Mouse (Mus musculus): ENCODE measurements around the gene Pik3r2. TPM values are rescaled to one million over a fixed set of nuclear protein-coding genes. Genes with fewer than 3 reads are reported as not detected.

Gene Pik3r2
- polyA plus RNA-seq, 1 experiment = 71.7 TPM

GRCm38 (mm10) chr8:70765838-70766570, 10.5 kb downstream of the Pik3r2 start:
- peak overlapping the region; percentile 46 for H3K4me3 ChIP-seq (ENCODE audit: insufficient read depth, poor library complexity, severe bottlenecking)
- peaks cover 10% of the 10 kb centered on the region for H3K79me2 ChIP-seq (ENCODE audit: control insufficient read depth, insufficient read depth)
- TF ChIP-seq USF1 (IDR thresholded peaks at IDR 0.05; ENCODE audit: low read depth) (no peak), MAX (IDR thresholded peaks at IDR 0.05) (no peak), CEBPB (IDR thresholded peaks at IDR 0.05; ENCODE audit: low read depth) (no peak), MYOD1 (IDR thresholded peaks at IDR 0.05; ENCODE audit: control insufficient read depth, insufficient read length, low read depth) (no peak), FOSL1 (IDR thresholded peaks at IDR 0.05; ENCODE audit: insufficient read depth, low read length, poor library complexity, severe bottlenecking) (no peak), CTCF (IDR thresholded peaks at IDR 0.05; ENCODE audit: control insufficient read depth, insufficient read depth, insufficient read length) (no peak), MYOG (IDR thresholded peaks at IDR 0.05; ENCODE audit: control insufficient read depth, extremely low read depth, insufficient read length) (no peak)
- H3K79me3 ChIP-seq (ENCODE audit: low read depth) = peaks cover 2% of the 10 kb centered on the region
- H3K27me3 ChIP-seq (ENCODE audit: control insufficient read depth, insufficient read depth, insufficient read length) = no peaks in the 10 kb centered on the region
- H3K36me3 ChIP-seq (ENCODE audit: control insufficient read depth, insufficient read depth) = peaks cover 31% of the 10 kb centered on the region
- peak overlapping the region; percentile 76 for H3ac ChIP-seq (ENCODE audit: control insufficient read depth, insufficient read length, low read depth)

DNA sequence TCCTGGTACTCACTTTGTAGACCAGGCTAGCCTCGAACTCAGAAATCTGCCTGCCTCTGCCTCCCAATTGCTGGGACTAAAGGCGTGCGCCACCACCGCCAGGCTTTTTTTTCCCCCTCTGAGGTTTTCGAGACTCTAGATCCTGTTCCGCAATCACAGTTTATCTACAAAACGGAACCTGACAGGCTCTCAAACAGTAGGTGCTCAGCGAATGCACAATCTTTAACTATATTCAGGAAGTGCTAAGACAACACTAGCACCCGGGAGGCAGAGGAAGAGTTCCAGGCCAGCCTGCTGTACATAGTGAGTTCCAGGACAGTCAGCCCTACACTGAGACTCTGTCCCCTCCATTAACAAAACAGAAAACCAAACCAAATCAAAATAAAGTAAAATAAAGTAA, 11.2 kb downstream of the Pik3r2 start:
- Histone ChIP-seq H3K79me2 (ENCODE audit: control insufficient read depth, insufficient read depth) (peaks cover 13% of the 10 kb centered on the region), H3K79me3 (ENCODE audit: low read depth) (peaks cover 4% of the 10 kb centered on the region), H3K36me3 (ENCODE audit: control insufficient read depth, insufficient read depth) (peaks cover 27% of the 10 kb centered on the region), H3ac (ENCODE audit: control insufficient read depth, insufficient read length, low read depth) (peak overlapping the region; percentile 12), H3K27me3 (ENCODE audit: control insufficient read depth, insufficient read depth, insufficient read length) (no peaks in the 10 kb centered on the region), H3K4me3 (ENCODE audit: insufficient read depth, poor library complexity, severe bottlenecking) (peak overlapping the region; percentile 46)
- TF ChIP-seq USF1 (IDR thresholded peaks at IDR 0.05; ENCODE audit: low read depth) (no peak), FOSL1 (IDR thresholded peaks at IDR 0.05; ENCODE audit: insufficient read depth, low read length, poor library complexity, severe bottlenecking) (no peak), CTCF (IDR thresholded peaks at IDR 0.05; ENCODE audit: control insufficient read depth, insufficient read depth, insufficient read length) (no peak)

DNA sequence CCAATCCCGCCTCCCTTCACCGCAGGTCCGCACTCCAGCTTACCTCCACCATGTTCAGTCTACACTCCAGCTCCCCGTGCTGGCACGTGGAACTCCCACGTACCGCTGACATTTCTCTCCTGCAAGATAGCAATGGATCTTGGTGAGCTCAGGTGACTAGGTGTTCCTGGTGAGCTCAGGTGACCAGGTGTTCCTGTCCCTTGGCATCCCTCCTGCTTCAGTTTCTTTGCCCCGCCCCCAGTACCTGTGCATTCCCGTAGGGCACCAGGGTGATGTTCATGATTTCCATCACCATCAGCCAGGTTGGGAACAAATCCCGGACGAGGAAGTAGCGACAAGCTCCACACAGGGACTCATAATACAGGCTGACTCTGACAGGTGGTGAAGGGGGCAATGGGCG, 11.8 kb downstream of the Pik3r2 start:
- TF ChIP-seq CEBPB (IDR thresholded peaks at IDR 0.05; ENCODE audit: low read depth) (no peak), MYOG (IDR thresholded peaks at IDR 0.05; ENCODE audit: control insufficient read depth, extremely low read depth, insufficient read length) (no peak)
- no peak overlapping the region for H3K4me3 ChIP-seq (ENCODE audit: insufficient read depth, poor library complexity, severe bottlenecking)
- peaks cover 20% of the 10 kb centered on the region for H3K79me2 ChIP-seq (ENCODE audit: control insufficient read depth, insufficient read depth)

DNA sequence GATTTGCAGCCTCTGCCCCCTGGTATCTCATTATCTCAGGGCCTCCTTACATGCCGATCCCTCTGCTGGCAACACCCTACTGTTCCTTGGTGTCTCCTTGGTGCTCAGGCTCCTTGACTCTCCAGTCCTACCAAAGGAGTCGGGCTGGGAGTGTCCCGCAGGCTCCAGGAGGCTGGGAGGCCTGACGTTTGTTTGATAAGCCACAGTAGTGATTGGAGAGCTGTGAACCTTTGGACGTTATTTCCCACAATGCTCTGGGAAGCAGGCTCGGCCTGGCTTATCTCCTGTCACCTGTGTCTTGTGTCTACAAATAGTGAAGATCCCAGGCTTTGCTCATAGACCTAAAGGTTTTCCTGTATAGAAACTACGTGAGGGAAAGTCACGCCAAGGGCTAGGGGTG, 12.5 kb downstream of the Pik3r2 start:
- no peak for TF ChIP-seq CEBPB (IDR thresholded peaks at IDR 0.05; ENCODE audit: low read depth)
- TF ChIP-seq MYOD1 (IDR thresholded peaks at IDR 0.05; ENCODE audit: control insufficient read depth, insufficient read length, low read depth) = no peak
- TF ChIP-seq MYOG (IDR thresholded peaks at IDR 0.05; ENCODE audit: control insufficient read depth, extremely low read depth, insufficient read length) = no peak
- TF ChIP-seq CTCF (IDR thresholded peaks at IDR 0.05; ENCODE audit: control insufficient read depth, insufficient read depth, insufficient read length) = no peak
- no peak for TF ChIP-seq USF1 (IDR thresholded peaks at IDR 0.05; ENCODE audit: low read depth)
- no peak for TF ChIP-seq FOSL1 (IDR thresholded peaks at IDR 0.05; ENCODE audit: insufficient read depth, low read length, poor library complexity, severe bottlenecking)
- no peak for TF ChIP-seq MAX (IDR thresholded peaks at IDR 0.05)

More for the DNA sequence above, 11.8 kb downstream of the Pik3r2 start:
- no peaks in the 10 kb centered on the region for H3K27me3 ChIP-seq (ENCODE audit: control insufficient read depth, insufficient read depth, insufficient read length)
- H3K79me3 ChIP-seq (ENCODE audit: low read depth) = peaks cover 5% of the 10 kb centered on the region
- no peak overlapping the region for H3ac ChIP-seq (ENCODE audit: control insufficient read depth, insufficient read length, low read depth)
- peaks cover 27% of the 10 kb centered on the region for H3K36me3 ChIP-seq (ENCODE audit: control insufficient read depth, insufficient read depth)

DNA sequence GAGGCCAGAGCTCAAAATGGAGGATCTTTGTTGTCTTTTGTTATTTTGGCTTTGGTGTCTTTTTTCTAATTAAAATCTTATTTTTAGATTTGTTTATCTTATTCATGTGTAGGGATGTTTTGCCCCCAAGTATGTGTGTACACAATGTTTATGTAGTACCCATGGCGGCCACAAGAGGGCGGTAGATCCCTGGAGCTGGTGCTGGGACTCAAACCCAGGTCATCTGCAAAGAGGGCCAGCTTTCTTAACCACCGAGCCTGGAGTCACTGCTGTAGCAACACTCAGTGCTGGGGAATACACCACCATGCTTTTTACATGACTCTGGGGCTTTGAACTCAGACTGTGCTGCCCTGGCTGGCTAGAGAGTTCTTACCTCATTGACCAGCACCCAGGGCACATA, 13.2 kb downstream of the Pik3r2 start:
- Histone ChIP-seq H3K27me3 (ENCODE audit: control insufficient read depth, insufficient read depth, insufficient read length) (no peaks in the 10 kb centered on the region), H3K79me3 (ENCODE audit: low read depth) (peaks cover 5% of the 10 kb centered on the region), H3K79me2 (ENCODE audit: control insufficient read depth, insufficient read depth) (peaks cover 25% of the 10 kb centered on the region), H3K4me3 (ENCODE audit: insufficient read depth, poor library complexity, severe bottlenecking) (no peak overlapping the region), H3ac (ENCODE audit: control insufficient read depth, insufficient read length, low read depth) (no peak overlapping the region), H3K36me3 (ENCODE audit: control insufficient read depth, insufficient read depth) (peaks cover 18% of the 10 kb centered on the region)
- TF ChIP-seq MAX (IDR thresholded peaks at IDR 0.05) (peak; percentile 26), CEBPB (IDR thresholded peaks at IDR 0.05; ENCODE audit: low read depth) (no peak), CTCF (IDR thresholded peaks at IDR 0.05; ENCODE audit: control insufficient read depth, insufficient read depth, insufficient read length) (peak; percentile 41), FOSL1 (IDR thresholded peaks at IDR 0.05; ENCODE audit: insufficient read depth, low read length, poor library complexity, severe bottlenecking) (no peak), USF1 (IDR thresholded peaks at IDR 0.05; ENCODE audit: low read depth) (no peak), MYOG (IDR thresholded peaks at IDR 0.05; ENCODE audit: control insufficient read depth, extremely low read depth, insufficient read length) (no peak), MYOD1 (IDR thresholded peaks at IDR 0.05; ENCODE audit: control insufficient read depth, insufficient read length, low read depth) (no peak)

More for the DNA sequence above, 12.5 kb downstream of the Pik3r2 start:
- Histone ChIP-seq H3K79me2 (ENCODE audit: control insufficient read depth, insufficient read depth) (peaks cover 25% of the 10 kb centered on the region), H3K27me3 (ENCODE audit: control insufficient read depth, insufficient read depth, insufficient read length) (no peaks in the 10 kb centered on the region), H3K79me3 (ENCODE audit: low read depth) (peaks cover 5% of the 10 kb centered on the region), H3K36me3 (ENCODE audit: control insufficient read depth, insufficient read depth) (peaks cover 24% of the 10 kb centered on the region), H3K4me3 (ENCODE audit: insufficient read depth, poor library complexity, severe bottlenecking) (no peak overlapping the region), H3ac (ENCODE audit: control insufficient read depth, insufficient read length, low read depth) (no peak overlapping the region)

DNA sequence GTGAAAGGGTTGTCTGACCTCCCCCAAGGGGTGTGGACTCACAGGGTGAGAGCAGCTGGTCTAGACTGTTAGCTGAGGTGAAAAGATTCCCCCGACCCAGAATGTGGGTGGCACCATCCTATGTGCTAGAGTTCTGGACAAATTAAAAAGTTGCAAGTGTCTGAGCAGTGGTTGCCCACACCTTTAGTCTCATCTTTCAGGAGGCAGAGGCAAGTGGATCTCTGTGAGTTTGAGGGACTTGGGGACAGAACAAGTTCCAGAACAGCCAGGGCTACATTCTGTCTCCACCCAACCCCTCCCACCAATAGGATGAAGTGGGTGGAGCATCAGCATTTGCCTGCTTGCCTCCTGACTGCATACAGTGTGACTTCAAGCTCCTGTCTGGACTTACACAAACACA, 14.4 kb downstream of the Pik3r2 start:
- Histone ChIP-seq H3K27me3 (ENCODE audit: control insufficient read depth, insufficient read depth, insufficient read length) (no peaks in the 10 kb centered on the region), H3K79me3 (ENCODE audit: low read depth) (peaks cover 5% of the 10 kb centered on the region), H3K4me3 (ENCODE audit: insufficient read depth, poor library complexity, severe bottlenecking) (no peak overlapping the region), H3K79me2 (ENCODE audit: control insufficient read depth, insufficient read depth) (peaks cover 25% of the 10 kb centered on the region), H3ac (ENCODE audit: control insufficient read depth, insufficient read length, low read depth) (no peak overlapping the region), H3K36me3 (ENCODE audit: control insufficient read depth, insufficient read depth) (peaks cover 19% of the 10 kb centered on the region)
- TF ChIP-seq FOSL1 (IDR thresholded peaks at IDR 0.05; ENCODE audit: insufficient read depth, low read length, poor library complexity, severe bottlenecking) (no peak), USF1 (IDR thresholded peaks at IDR 0.05; ENCODE audit: low read depth) (no peak), MAX (IDR thresholded peaks at IDR 0.05) (no peak), CEBPB (IDR thresholded peaks at IDR 0.05; ENCODE audit: low read depth) (no peak), MYOD1 (IDR thresholded peaks at IDR 0.05; ENCODE audit: control insufficient read depth, insufficient read length, low read depth) (no peak), MYOG (IDR thresholded peaks at IDR 0.05; ENCODE audit: control insufficient read depth, extremely low read depth, insufficient read length) (no peak), CTCF (IDR thresholded peaks at IDR 0.05; ENCODE audit: control insufficient read depth, insufficient read depth, insufficient read length) (no peak)
